In the genomic region with DNA sequence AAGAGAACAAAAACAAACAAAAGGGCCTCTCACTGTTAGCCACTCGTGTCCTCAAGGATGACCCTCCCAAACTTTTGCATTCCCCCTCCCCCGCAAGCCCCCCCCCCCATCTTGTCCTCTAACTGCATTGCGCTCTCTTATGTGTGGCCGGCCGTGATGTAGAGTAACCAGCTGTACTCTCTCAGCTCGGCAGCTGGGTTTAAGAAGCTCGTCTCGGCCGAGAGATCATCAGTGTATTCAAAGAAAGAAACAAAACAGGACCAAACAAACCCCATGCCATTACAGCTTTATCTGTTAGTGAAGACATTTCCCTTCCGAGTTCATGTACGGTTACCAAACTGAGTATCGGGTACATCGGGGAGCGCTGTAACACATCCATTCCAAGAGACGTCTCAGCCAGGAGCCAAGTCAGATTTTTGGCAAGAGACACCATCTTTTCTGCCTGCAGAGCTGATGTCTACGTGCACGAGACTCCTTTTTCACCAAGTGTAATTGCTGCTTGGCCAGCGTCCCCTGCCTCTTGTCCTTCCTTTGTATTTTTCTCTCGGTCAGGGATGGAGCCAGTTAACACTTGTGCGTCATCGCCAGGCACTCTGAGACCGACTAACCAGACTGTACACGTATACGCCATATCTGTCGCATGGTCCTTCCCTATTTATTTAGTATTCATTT, we compare ENCODE assay signal across 14 mouse cellular contexts. TPM values are rescaled to one million over a fixed set of nuclear protein-coding genes. Genes with fewer than 3 reads are reported as not detected.
DNase-seq lines count a peak whose midpoint lies in the region; ATAC-seq and TF ChIP-seq lines count a peak whose summit lies in the region.
"Had no signal": no experiment of that assay in that cellular context is flagged by ENCODE, and none has a peak within 500 bp of the region (broad histone marks: within the 10 kb centered on the region; RNA-seq: fewer than 3 reads in every experiment).

No protein-coding gene starts in this region.

- 49% methylated on average over 25 of the region's 25 CpGs for WGBS in forebrain, embryonic 16.5 days
- 86% methylated on average over 25 of the region's 25 CpGs for WGBS in forebrain, embryonic 10.5 days
- 57% methylated on average over 25 of the region's 25 CpGs for WGBS in heart, postnatal 0 days

- no peak for TF ChIP-seq EP300 in heart, postnatal 0 days (IDR thresholded peaks at IDR 0.05; ENCODE audit: low read depth)

- no peak for TF ChIP-seq CTCF in heart, postnatal 0 days (IDR thresholded peaks at IDR 0.05; ENCODE audit: low read depth)

- H3K4me3 ChIP-seq in forebrain, embryonic 16.5 days (replicated peaks; ENCODE audit: low read length) = no peak overlapping the region
- H3K4me3 ChIP-seq in forebrain, embryonic 10.5 days = no peak overlapping the region
- H3K4me3 ChIP-seq in heart, postnatal 0 days (ENCODE audit: low read depth, low read length) = no peak overlapping the region
- H3K4me3 ChIP-seq: heart, adult 2 months had no signal

- no peaks in the 10 kb centered on the region for H3K9me3 ChIP-seq in forebrain, embryonic 16.5 days (ENCODE audit: control insufficient read depth, low read length)
- no peaks in the 10 kb centered on the region for H3K9me3 ChIP-seq in forebrain, embryonic 10.5 days
- no peaks in the 10 kb centered on the region for H3K9me3 ChIP-seq in heart, postnatal 0 days (replicated peaks; ENCODE audit: control insufficient read depth, low read length)

- peak overlapping the region; percentile 16; the same call in 1 of the 2 replicates for H3K9ac ChIP-seq in forebrain, embryonic 16.5 days (replicated peaks; ENCODE audit: low read depth, low read length)
- no peak overlapping the region for H3K9ac ChIP-seq in heart, postnatal 0 days (replicated peaks; ENCODE audit: low read depth, low read length)
- H3K9ac ChIP-seq: liver, embryonic 14.5 days had no signal

- no peaks in the 10 kb centered on the region for H3K27me3 ChIP-seq in forebrain, embryonic 16.5 days (replicated peaks; ENCODE audit: control insufficient read depth, insufficient read depth, low read length)
- peaks cover 18% of the 10 kb centered on the region for H3K27me3 ChIP-seq in forebrain, embryonic 10.5 days (ENCODE audit: poor library complexity, severe bottlenecking)
- no peaks in the 10 kb centered on the region for H3K27me3 ChIP-seq in heart, postnatal 0 days (ENCODE audit: control insufficient read depth, insufficient read depth, low read length)

- intact Hi-C loops in left cerebral cortex, postnatal 4 days (cut with DNase I) = no loop called here
- intact Hi-C loops in left cerebral cortex, postnatal 14 days (cut with DNase I) = loop anchor here (10.0 kb wide), 3 partner anchors 317 to 1907 kb away; no protein-coding TSS in a partner anchor

- no peak overlapping the region for H3K27ac ChIP-seq in forebrain, embryonic 16.5 days (ENCODE audit: low read length)
- H3K27ac ChIP-seq in forebrain, embryonic 10.5 days = no peak overlapping the region
- H3K27ac ChIP-seq in heart, postnatal 0 days (ENCODE audit: low read depth) = no peak overlapping the region
- H3K27ac ChIP-seq: heart, adult 2 months; liver, embryonic 14.5 days had no signal

- peak overlapping the region; percentile 39 for H3K4me2 ChIP-seq in forebrain, embryonic 16.5 days (ENCODE audit: low read length)
- peak overlapping the region; percentile 27; the same call in 1 of the 2 replicates for H3K4me2 ChIP-seq in heart, postnatal 0 days (ENCODE audit: low read depth, low read length)

- H3K36me3 ChIP-seq in forebrain, embryonic 16.5 days (ENCODE audit: control insufficient read depth, insufficient read depth) = no peaks in the 10 kb centered on the region
- H3K36me3 ChIP-seq in forebrain, embryonic 10.5 days (replicated peaks) = no peaks in the 10 kb centered on the region
- no peaks in the 10 kb centered on the region for H3K36me3 ChIP-seq in heart, postnatal 0 days (replicated peaks; ENCODE audit: control insufficient read depth, insufficient read depth, low read length)

- DNase-seq in forebrain, embryonic 10.5 days (ENCODE audit: extremely low spot score, low spot score) = no peak
- DNase-seq in left cerebral cortex, postnatal 4 days = peak; percentile 16
- no peak for DNase-seq in left cerebral cortex, adult 9 months (ENCODE audit: low spot score in 2 of 2)
- no peak for DNase-seq in heart, postnatal 0 days (ENCODE audit: low spot score)
- DNase-seq in lung, postnatal 4 days = peak; percentile 56 to 85
- DNase-seq in left cerebral cortex, postnatal 14 days (ENCODE audit: low spot score in 2 of 2) = no peak
- DNase-seq in neural tube, embryonic 10.5 days (ENCODE audit: extremely low spot score, low spot score) = no peak
- DNase-seq: adrenal gland, adult 8-10 months; B cell, adult 2 months; cerebellum, adult 9-10 months; retina, postnatal 1 day had no signal

- ATAC-seq in forebrain, embryonic 16.5 days = no peak
- no peak for ATAC-seq in heart, postnatal 0 days (ENCODE audit: insufficient read depth, low read depth)

- H3K4me1 ChIP-seq in forebrain, embryonic 16.5 days (replicated peaks; ENCODE audit: control insufficient read depth, insufficient read depth, low read length) = peaks cover 13% of the 10 kb centered on the region; the same call in 1 of the 2 replicates
- H3K4me1 ChIP-seq in forebrain, embryonic 10.5 days = peaks cover 8% of the 10 kb centered on the region
- H3K4me1 ChIP-seq in heart, postnatal 0 days (ENCODE audit: control insufficient read depth, insufficient read depth) = peaks cover 13% of the 10 kb centered on the region

RNA-seq across cellular contexts. Expression of a gene that starts 18.8 kb away (rescaled TPM):
- 9.6 and 11.4 TPM in 2 replicates for polyA plus RNA-seq in forebrain, embryonic 16.5 days (2015; fragmentation: Nextera tagmentation; extraction: Ambion mirVana)
- 11.5 and 12.1 TPM in 2 replicates for polyA plus RNA-seq in forebrain, embryonic 10.5 days (2016; fragmentation: Nextera tagmentation; extraction: Ambion mirVana)
- total RNA-seq in left cerebral cortex, postnatal 4 days (2021) = 10 to 100 TPM; 12.5 to 12.9 TPM
- 6.0 and 7.5 TPM in 2 replicates for total RNA-seq in heart, postnatal 0 days (2014; rRNA removed; ENCODE audit: low replicate concordance)
- polyA plus RNA-seq in heart, postnatal 0 days (2015; fragmentation: Nextera tagmentation; extraction: Ambion mirVana) = 7.2 and 9.6 TPM in 2 replicates
- 10 to 100 TPM; 11.9 to 12.0 TPM for total RNA-seq in left cerebral cortex, postnatal 14 days (2021)

RNA-seq across cellular contexts. Expression of a gene that starts 40.4 kb away (rescaled TPM):
- polyA plus RNA-seq in forebrain, embryonic 16.5 days (2015; fragmentation: Nextera tagmentation; extraction: Ambion mirVana) = 0.76 TPM in 1 of 2 replicates, not detected in the other
- polyA plus RNA-seq in forebrain, embryonic 10.5 days (2016; fragmentation: Nextera tagmentation; extraction: Ambion mirVana) = not detected in 2 replicates
- total RNA-seq in left cerebral cortex, postnatal 4 days (2021) = not detected
- total RNA-seq in heart, postnatal 0 days (2014; rRNA removed; ENCODE audit: low replicate concordance) = not detected in 2 replicates
- not detected in 2 replicates for polyA plus RNA-seq in heart, postnatal 0 days (2015; fragmentation: Nextera tagmentation; extraction: Ambion mirVana)
- total RNA-seq in left cerebral cortex, postnatal 14 days (2021) = not detected
- total RNA-seq: adrenal gland, adult 8-10 months had no signal
- polyA plus RNA-seq: liver, embryonic 14.5 days had no signal

Comparison
In these comparisons a context has a peak if more than half of its experiments do, and no peak if none do; other contexts are left out.
1. DNase-seq: peak in left cerebral cortex, postnatal 4 days (single experiment) and lung, postnatal 4 days (2 of 2); none in forebrain, embryonic 10.5 days (single experiment), left cerebral cortex, adult 9 months (0 of 2), heart, postnatal 0 days (single experiment), left cerebral cortex, postnatal 14 days (0 of 2) and neural tube, embryonic 10.5 days (single experiment).